Mouse (Mus musculus): Measurements from ENCODE around the gene Csad.
"Not testable (repeated sequence)": the region's sequence is repeated elsewhere in the genome, so short reads cannot be mapped to it uniquely, and the experiment has no call there.

Csad gene

GRCm38 (mm10) chr15:102156836-102157235 lies 47.7 kb downstream of the Csad start:
- no peak for DNase-seq

- DNase-seq: not testable (repeated sequence)
Measured at GRCm38 (mm10) chr15:102155006-102155405, 49.5 kb downstream of the Csad start.

GRCm38 (mm10) chr15:102152646-102153045 lies 51.9 kb downstream of the Csad start:
- DNase-seq: no peak

- DNase-seq: no peak
Measured at GRCm38 (mm10) chr15:102150301-102151135, 54.0 kb downstream of the Csad start, which contains the start of gene Soat2. Gene Soat2, plus strand, starts transcription at chr15:102150526.

- DNase-seq: no peak
Measured at GRCm38 (mm10) chr15:102149561-102149960, 55.0 kb downstream of the Csad start.

- no peak for DNase-seq
Measured at GRCm38 (mm10) chr15:102147674-102148402, 56.7 kb downstream of the Csad start.

GRCm38 (mm10) chr15:102146882-102147281 lies 57.6 kb downstream of the Csad start:
- peak in 1 of 2 experiments; percentile 30 for DNase-seq

- DNase-seq: no peak
Measured at GRCm38 (mm10) chr15:102146089-102146488, 58.4 kb downstream of the Csad start.

GRCm38 (mm10) chr15:102145330-102145729 lies 59.2 kb downstream of the Csad start:
- DNase-seq: no peak

- no peak for DNase-seq
Measured at GRCm38 (mm10) chr15:102144726-102145125, 59.8 kb downstream of the Csad start.

- no peak for DNase-seq
Measured at GRCm38 (mm10) chr15:102144274-102144711, 60.2 kb downstream of the Csad start, which contains the start of gene Igfbp6. Gene Igfbp6, plus strand, starts transcription at chr15:102144362.

GRCm38 (mm10) chr15:102142914-102143912 lies 61.3 kb downstream of the Csad start:
- no peak for DNase-seq

- DNase-seq: no peak
Measured at GRCm38 (mm10) chr15:102141120-102141519, 63.4 kb downstream of the Csad start.

- peak; percentile 97 to 99 for DNase-seq
Measured at GRCm38 (mm10) chr15:102136129-102136758, 68.3 kb downstream of the Csad start, which contains the start of gene Spryd3. Gene Spryd3, minus strand, starts transcription at chr15:102136234.

GRCm38 (mm10) chr15:102135522-102136128 lies 68.9 kb downstream of the Csad start:
- DNase-seq: no peak

GRCm38 (mm10) chr15:102134709-102135108 lies 69.8 kb downstream of the Csad start:
- DNase-seq: no peak

- no peak for DNase-seq
Measured at GRCm38 (mm10) chr15:102133314-102133713, 71.2 kb downstream of the Csad start.

Data from thymus, postnatal 36 days (tissue).